Mouse (Mus musculus) adrenal gland, postnatal 10 days (tissue): Measurements from ENCODE around the gene Tmf1. TPM values are rescaled to one million over a fixed set of nuclear protein-coding genes. Genes with fewer than 3 reads are reported as not detected.

Experiments
- DNase-seq: peaks from one replicate; pipeline ENCODE4 v3.0.0; 2021; ENCODE audit warnings: mixed read lengths
- total RNA-seq, 2 experiments: library from RNA; stranded (reverse); gene quantifications; 2 replicates each; pipeline ENCODE4 v1.2.3; 2021

The Tmf1 gene
- total RNA-seq, 2 experiments from 2014 or later: 37.0 to 43.5 TPM

DNA sequence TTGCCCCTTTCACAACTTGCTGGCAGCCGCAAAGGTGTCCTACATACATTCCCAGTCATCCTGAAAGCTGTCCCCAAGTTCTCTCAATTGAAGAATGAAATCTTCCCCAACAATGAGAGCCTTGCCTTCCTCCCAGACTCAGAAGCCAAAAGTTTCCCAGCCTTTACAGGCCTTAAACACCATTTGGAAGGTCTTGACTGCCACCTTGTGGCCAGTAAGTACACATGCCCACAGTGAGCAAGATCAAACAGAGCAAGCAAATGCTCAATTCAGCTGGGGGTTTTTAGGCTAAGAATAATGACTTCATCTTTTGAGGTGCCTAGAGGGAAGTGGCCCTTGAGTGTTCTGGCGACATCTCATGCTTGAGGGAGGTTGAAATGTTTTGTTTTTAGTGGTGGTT lies 72.1 kb downstream of the Tmf1 start:
- DNase-seq: peak; percentile 61

DNA sequence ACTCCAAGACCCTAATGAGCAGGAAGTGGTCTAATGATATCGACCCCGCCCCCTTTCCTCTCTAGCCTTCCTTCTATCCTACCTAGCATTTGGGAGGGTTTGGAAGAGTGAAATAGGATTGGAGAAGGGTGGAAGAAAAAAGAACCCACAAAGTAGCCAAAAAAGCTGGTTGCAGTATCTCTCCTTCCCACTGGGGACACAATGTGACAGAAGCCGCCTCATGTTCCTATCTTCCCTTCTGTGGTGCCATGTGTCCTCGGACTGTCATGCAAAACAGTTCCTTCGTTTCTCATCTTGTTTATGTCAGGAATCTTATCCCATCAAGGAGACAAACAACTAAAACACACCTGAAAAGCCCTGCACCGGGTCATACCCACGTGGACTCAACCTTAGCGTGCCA lies 72.8 kb downstream of the Tmf1 start:
- no peak for DNase-seq

- DNase-seq: peak; percentile 20
Observed at GRCm38 (mm10) chr6:97104264-97104852, 74.6 kb downstream of the Tmf1 start.

Other genes with a start within 250 kb of the Tmf1 start
- gene Fam19a4, start 118.7 kb downstream of the Tmf1 start, total RNA-seq: under 1 TPM; 0.45 to 0.58 TPM
- 10 to 100 TPM; 34.2 to 49.2 TPM for gene Eogt, start 29.9 kb downstream of the Tmf1 start, total RNA-seq
- 10 to 100 TPM; 59.4 to 66.5 TPM for gene Uba3, start 26.5 kb upstream of the Tmf1 start, total RNA-seq
- 10 to 100 TPM; 79.0 to 91.6 TPM for gene Arl6ip5, start 31.6 kb upstream of the Tmf1 start, total RNA-seq
- 10 to 100 TPM in 1 of 2 experiments, 1 to 10 TPM in 1; 3.1 to 17.1 TPM for gene Lmod3, start 73.6 kb upstream of the Tmf1 start, total RNA-seq